Mouse (Mus musculus) stomach, postnatal 0 days (tissue): Measurements from ENCODE around the gene Uqcc1.

Experiments used
- CTCF ChIP-seq: IDR thresholded peaks from 2 replicates; pipeline ENCODE4 v1.5.1; 2016; ENCODE audit warnings: antibody characterized with exemption, low read depth, mild to moderate bottlenecking, moderate library complexity
- EP300 ChIP-seq: optimal IDR thresholded peaks from 2 replicates; pipeline ENCODE3; 2016; ENCODE audit warnings: antibody characterized with exemption

DNA sequence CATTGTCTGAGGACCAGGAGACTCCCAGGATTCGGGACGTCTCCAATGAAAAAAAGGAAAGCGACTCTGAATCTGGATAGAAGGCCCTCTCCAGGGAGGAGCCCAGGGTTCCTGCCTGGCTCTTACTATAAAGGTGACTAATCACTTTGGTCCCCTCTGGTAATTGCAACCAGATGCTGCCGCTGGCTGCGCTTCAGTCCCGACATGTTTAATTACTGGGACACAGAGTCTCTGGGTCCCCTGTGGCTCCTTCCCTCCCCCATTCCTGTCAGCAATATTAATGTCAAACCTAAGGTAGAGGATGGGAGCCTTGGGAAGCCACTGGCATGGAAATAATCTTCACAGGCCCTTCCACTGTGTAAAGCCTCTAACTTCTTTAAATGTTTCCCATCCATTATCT is 19.3 kb upstream of the Uqcc1 start:
- TF ChIP-seq CTCF: no peak
- TF ChIP-seq EP300: no peak
